In the genomic region with DNA sequence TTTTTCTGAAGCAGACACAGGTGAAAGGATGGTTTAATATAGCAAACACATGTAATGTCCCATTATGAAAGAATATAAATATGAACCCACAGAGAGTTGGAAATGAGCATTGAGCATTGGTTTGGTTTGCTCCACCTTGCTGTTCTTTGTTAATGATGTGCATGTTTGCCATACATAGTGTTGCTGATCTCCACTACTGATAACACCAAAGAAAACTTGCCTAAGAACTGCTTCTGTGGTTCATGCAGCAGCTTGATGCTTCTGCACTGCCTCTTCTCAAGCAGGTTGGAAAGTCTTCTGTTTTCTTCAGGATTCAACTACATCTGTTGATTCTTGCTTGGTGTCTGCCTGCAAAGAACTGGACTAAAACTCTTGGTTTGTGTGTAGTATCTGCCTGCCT, we compare ENCODE assay signal across 17 mouse cellular contexts.
DNase-seq lines count a peak whose midpoint lies in the region; TF ChIP-seq lines count a peak whose summit lies in the region.
"Had no signal": no experiment of that assay in that cellular context is flagged by ENCODE, and none has a peak within 500 bp of the region (broad histone marks: within the 10 kb centered on the region; RNA-seq: fewer than 3 reads in every experiment).

No protein-coding gene starts in this region.

- TF ChIP-seq RAD21 in MEL (IDR thresholded peaks at IDR 0.05; ENCODE audit: low read depth, low read length), result no peak

- no peak overlapping the region for H3K9ac ChIP-seq in MEL (ENCODE audit: control insufficient read depth, low read depth, low read length, poor library complexity, severe bottlenecking)

- no peak overlapping the region for H3K4me3 ChIP-seq in MEL (ENCODE audit: control insufficient read depth in 1 of 2, insufficient read depth in 1 of 2, low read depth in 2 of 2, low read length in 2 of 2)

- DNase-seq in MEL (ENCODE audit: low read depth, low spot score), result no peak
- DNase-seq in heart, adult 9 months (ENCODE audit: low spot score in 2 of 2), result no peak
- DNase-seq: adrenal gland, adult 2 months; adrenal gland, adult 8-10 months; adrenal gland, postnatal 10 days; adrenal gland, postnatal 14 days; adrenal gland, postnatal 25 days; adrenal gland, postnatal 36 days; B cell, adult 2 months; cerebellum, adult 11 months; cerebellum, adult 11-12 months; cerebellum, adult 18-20 months; cerebellum, adult 2 months; cerebellum, adult 8-10 months had no signal

- no peak overlapping the region for H3K27ac ChIP-seq in MEL (ENCODE audit: control insufficient read depth, low read depth, low read length)

- H3K27me3 ChIP-seq in MEL (ENCODE audit: control insufficient read depth in 1 of 2, insufficient read depth in 2 of 2, low read length in 2 of 2), result no peaks in the 10 kb centered on the region
- H3K27me3 ChIP-seq: CH12.LX, Patski had no signal

- no peaks in the 10 kb centered on the region for H3K4me1 ChIP-seq in MEL (ENCODE audit: control insufficient read depth in 1 of 2, insufficient read depth in 2 of 2, low read length in 2 of 2)

- H3K9me3 ChIP-seq in MEL (replicated peaks; ENCODE audit: insufficient read depth, low read length), result no peaks in the 10 kb centered on the region
- H3K9me3 ChIP-seq: G1E had no signal

- no peaks in the 10 kb centered on the region for H3K36me3 ChIP-seq in MEL (ENCODE audit: control insufficient read depth in 1 of 2, insufficient read depth in 2 of 2, low read length in 2 of 2)
- H3K36me3 ChIP-seq: G1E had no signal

- TF ChIP-seq CTCF in MEL (IDR thresholded peaks at IDR 0.05 in 2 of 3, conservative IDR thresholded peaks at IDR 0.05 in 1 of 3; ENCODE audit: control insufficient read depth in 1 of 3, insufficient read depth in 1 of 3, low read depth in 2 of 3, low read length in 3 of 3, poor library complexity in 1 of 3, severe bottlenecking in 1 of 3), result no peak

- TF ChIP-seq EP300 in MEL (IDR thresholded peaks at IDR 0.05; ENCODE audit: low read depth in 1 of 2, low read length in 2 of 2), result no peak

- H3K79me2 ChIP-seq in MEL (ENCODE audit: control insufficient read depth, insufficient read depth, low read length, poor library complexity), result no peaks in the 10 kb centered on the region

- no peak for TF ChIP-seq POLR2A in MEL (IDR thresholded peaks at IDR 0.05; ENCODE audit: control insufficient read depth in 1 of 2, insufficient read depth in 1 of 2, low read depth in 1 of 2, low read length in 2 of 2, poor library complexity in 1 of 2)

TF ChIP-seq in MEL, 35 proteins besides CTCF, POLR2A, EP300 and RAD21:
- peak; percentile 65 for TF ChIP-seq GATA1 (IDR thresholded peaks at IDR 0.05; ENCODE audit: low read depth, low read length)
- TF ChIP-seq MXI1 (IDR thresholded peaks at IDR 0.05; ENCODE audit: low read depth, low read length), result no peak
TF ChIP-seq in MEL: peak in this region for 1.
